7 mouse cellular contexts compared by ENCODE assay signal in genomic region chr10:49788381-49788906, GRCm38 (mm10). TPM values are rescaled to one million over a fixed set of nuclear protein-coding genes. Genes with fewer than 3 reads are reported as not detected.
DNase-seq lines count a peak whose midpoint lies in the region; ATAC-seq lines count a peak whose summit lies in the region.

TSS of gene Grik2 (minus strand) at chr10:49788766.

- peak; percentile 85 for DNase-seq in ZHBTc4 (ENCODE audit: low read depth, low spot score)
- peak; percentile 86 for DNase-seq in cerebellum, adult 11 months
- DNase-seq in forebrain, embryonic 14.5 days (ENCODE audit: low spot score), result peak; percentile 93
- DNase-seq in left cerebral cortex, postnatal 14 days (ENCODE audit: low spot score in 2 of 2), result peak; percentile 75 to 89
- peak; percentile 19 for DNase-seq in testis, postnatal 14 days (ENCODE audit: low spot score)

- intact Hi-C loops in left cerebral cortex, postnatal 14 days (cut with DNase I), result loop anchor here (5.0 kb wide), 1 partner anchor 409 kb away; no protein-coding TSS in a partner anchor

- ATAC-seq in forebrain, embryonic 14.5 days, result peak; percentile 93
- ATAC-seq in hindbrain, embryonic 12.5 days (ENCODE audit: low FRiP score), result peak; percentile 93
- ATAC-seq in midbrain, embryonic 15.5 days (replicated peaks), result peak; percentile 90

- WGBS in forebrain, embryonic 14.5 days, result under 1% methylated on average over 40 of the region's 41 CpGs
- under 1% methylated on average over 40 of the region's 41 CpGs for WGBS in hindbrain, embryonic 12.5 days
- under 1% methylated on average over 41 of the region's 41 CpGs for WGBS in midbrain, embryonic 15.5 days

- H3K27me3 ChIP-seq in forebrain, embryonic 14.5 days (replicated peaks; ENCODE audit: control insufficient read depth, insufficient read depth, low read length), result no peaks in the 10 kb centered on the region
- no peaks in the 10 kb centered on the region for H3K27me3 ChIP-seq in hindbrain, embryonic 12.5 days
- H3K27me3 ChIP-seq in midbrain, embryonic 15.5 days (replicated peaks), result no peaks in the 10 kb centered on the region

- H3K4me1 ChIP-seq in forebrain, embryonic 14.5 days (ENCODE audit: control insufficient read depth, insufficient read depth, low read length), result peaks cover 13% of the 10 kb centered on the region; the same call in 1 of the 2 replicates
- peaks cover 5% of the 10 kb centered on the region; the same call in 1 of the 2 replicates for H3K4me1 ChIP-seq in hindbrain, embryonic 12.5 days
- peaks cover 22% of the 10 kb centered on the region for H3K4me1 ChIP-seq in midbrain, embryonic 15.5 days

- peak within 1 kb of the TSS; percentile 63 for H3K4me2 ChIP-seq in forebrain, embryonic 14.5 days (ENCODE audit: low read length)
- peak within 1 kb of the TSS; percentile 67 for H3K4me2 ChIP-seq in hindbrain, embryonic 12.5 days (replicated peaks)
- peak within 1 kb of the TSS; percentile 62 for H3K4me2 ChIP-seq in midbrain, embryonic 15.5 days

- peak within 1 kb of the TSS; percentile 91 for H3K27ac ChIP-seq in forebrain, embryonic 14.5 days (ENCODE audit: low read depth, low read length)
- H3K27ac ChIP-seq in hindbrain, embryonic 12.5 days, result peak within 1 kb of the TSS; percentile 87
- H3K27ac ChIP-seq in midbrain, embryonic 15.5 days, result peak within 1 kb of the TSS; percentile 97

- no peaks in the 10 kb centered on the region for H3K9me3 ChIP-seq in forebrain, embryonic 14.5 days (replicated peaks; ENCODE audit: control insufficient read depth, low read length)
- H3K9me3 ChIP-seq in hindbrain, embryonic 12.5 days (replicated peaks), result no peaks in the 10 kb centered on the region
- no peaks in the 10 kb centered on the region for H3K9me3 ChIP-seq in midbrain, embryonic 15.5 days

- peak within 1 kb of the TSS; percentile 87 for H3K4me3 ChIP-seq in forebrain, embryonic 14.5 days (ENCODE audit: low read depth, low read length)
- peak within 1 kb of the TSS; percentile 73 for H3K4me3 ChIP-seq in hindbrain, embryonic 12.5 days
- peak within 1 kb of the TSS; percentile 97 for H3K4me3 ChIP-seq in midbrain, embryonic 15.5 days

- peak within 1 kb of the TSS; percentile 92 for H3K9ac ChIP-seq in forebrain, embryonic 14.5 days (ENCODE audit: low read length)
- H3K9ac ChIP-seq in hindbrain, embryonic 12.5 days, result peak within 1 kb of the TSS; percentile 76
- H3K9ac ChIP-seq in midbrain, embryonic 15.5 days, result peak within 1 kb of the TSS; percentile 94

- H3K36me3 ChIP-seq in forebrain, embryonic 14.5 days (ENCODE audit: control insufficient read depth, insufficient read depth, low read length), result no peaks in the 10 kb centered on the region
- no peaks in the 10 kb centered on the region for H3K36me3 ChIP-seq in hindbrain, embryonic 12.5 days
- no peaks in the 10 kb centered on the region for H3K36me3 ChIP-seq in midbrain, embryonic 15.5 days (replicated peaks)

RNA-seq across cellular contexts. Expression of gene Grik2, which starts in this region (rescaled TPM):
- 32.8 and 39.4 TPM in 2 replicates for polyA plus RNA-seq in forebrain, embryonic 14.5 days (2014; fragmentation: Nextera tagmentation; extraction: Ambion mirVana)
- 15.1 and 15.4 TPM in 2 replicates for polyA plus RNA-seq in hindbrain, embryonic 12.5 days (2016; fragmentation: Nextera tagmentation; extraction: Ambion mirVana)
- total RNA-seq in left cerebral cortex, postnatal 14 days (2021), result 10 to 100 TPM; 66.4 to 69.7 TPM
- polyA plus RNA-seq in midbrain, embryonic 15.5 days (2015; fragmentation: Nextera tagmentation; extraction: Ambion mirVana), result 34.0 and 35.2 TPM in 2 replicates

Comparison
In these comparisons a context has a peak if more than half of its experiments do, and no peak if none do; other contexts are left out.
1. Peak in every context shown above with its lines: DNase-seq, ATAC-seq, H3K4me3 ChIP-seq and H3K27ac ChIP-seq.
2. DNase-seq: peak in every context shown above with its lines; median percentile 93 in forebrain, embryonic 14.5 days; 86 in cerebellum, adult 11 months; 85 in ZHBTc4; 82 in left cerebral cortex, postnatal 14 days; 19 in testis, postnatal 14 days.